Mouse (Mus musculus): ENCODE measurements around the gene Fcer1a. TPM values are rescaled to one million over a fixed set of nuclear protein-coding genes. Genes with fewer than 3 reads are reported as not detected.
"Not testable (repeated sequence)": the region's sequence is repeated elsewhere in the genome, so short reads cannot be mapped to it uniquely, and the experiment has no call there.

Gene Fcer1a
- polyA plus RNA-seq (2015; fragmentation: Nextera tagmentation; extraction: Ambion mirVana): 0.27 and 0.31 TPM in 2 replicates

- Histone ChIP-seq H3K4me3 (replicated peaks; ENCODE audit: low read length) (no peak within 1 kb of the TSS), H3K27me3 (ENCODE audit: control insufficient read depth, insufficient read depth, low read length) (no peaks in the 10 kb centered on the region), H3K27ac (ENCODE audit: low read length) (no peak within 1 kb of the TSS), H3K4me1 (ENCODE audit: control insufficient read depth, insufficient read depth, low read length) (no peaks in the 10 kb centered on the region), H3K4me2 (ENCODE audit: low read depth, low read length) (no peak within 1 kb of the TSS), H3K9ac (ENCODE audit: low read length) (no peak within 1 kb of the TSS), H3K9me3 (replicated peaks; ENCODE audit: control insufficient read depth, low read length) (no peaks in the 10 kb centered on the region), H3K36me3 (ENCODE audit: control insufficient read depth, insufficient read depth, low read length) (no peaks in the 10 kb centered on the region)
- ATAC-seq (ENCODE audit: insufficient read depth, low FRiP score): no peak
- 76% methylated on average over 2 of the region's 2 CpGs for WGBS
Measured at GRCm38 (mm10) chr1:173227081-173227480, at the start of gene Fcer1a. Gene Fcer1a (minus strand): TSS chr1:173227214.

GRCm38 (mm10) chr1:173265701-173266100 is 38.7 kb upstream of the Fcer1a start, which contains the start of gene Olfr418:
Gene Olfr418 (plus strand): TSS chr1:173266001.
- Histone ChIP-seq H3K27ac (ENCODE audit: low read length) (no peak within 1 kb of the TSS), H3K4me3 (replicated peaks; ENCODE audit: low read length) (no peak within 1 kb of the TSS), H3K9me3 (replicated peaks; ENCODE audit: control insufficient read depth, low read length) (no peaks in the 10 kb centered on the region), H3K27me3 (ENCODE audit: control insufficient read depth, insufficient read depth, low read length) (no peaks in the 10 kb centered on the region), H3K36me3 (ENCODE audit: control insufficient read depth, insufficient read depth, low read length) (no peaks in the 10 kb centered on the region), H3K4me2 (ENCODE audit: low read depth, low read length) (no peak within 1 kb of the TSS), H3K4me1 (ENCODE audit: control insufficient read depth, insufficient read depth, low read length) (no peaks in the 10 kb centered on the region), H3K9ac (ENCODE audit: low read length) (no peak within 1 kb of the TSS)
- no peak for ATAC-seq (ENCODE audit: insufficient read depth, low FRiP score)

- Histone ChIP-seq H3K27me3 (ENCODE audit: control insufficient read depth, insufficient read depth, low read length) (no peaks in the 10 kb centered on the region), H3K27ac (ENCODE audit: low read length) (no peak overlapping the region), H3K4me2 (ENCODE audit: low read depth, low read length) (no peak overlapping the region), H3K9me3 (replicated peaks; ENCODE audit: control insufficient read depth, low read length) (no peaks in the 10 kb centered on the region), H3K36me3 (ENCODE audit: control insufficient read depth, insufficient read depth, low read length) (no peaks in the 10 kb centered on the region), H3K4me3 (replicated peaks; ENCODE audit: low read length) (no peak overlapping the region), H3K9ac (ENCODE audit: low read length) (no peak overlapping the region), H3K4me1 (ENCODE audit: control insufficient read depth, insufficient read depth, low read length) (no peaks in the 10 kb centered on the region)
- no peak for ATAC-seq (ENCODE audit: insufficient read depth, low FRiP score)
- WGBS: 82% methylated on average over 3 of the region's 3 CpGs
Measured at GRCm38 (mm10) chr1:173249888-173250287, 22.9 kb upstream of the Fcer1a start.

GRCm38 (mm10) chr1:173237004-173237403 is 10.0 kb upstream of the Fcer1a start:
- H3K4me1 ChIP-seq (ENCODE audit: control insufficient read depth, insufficient read depth, low read length); H3K27me3 ChIP-seq (ENCODE audit: control insufficient read depth, insufficient read depth, low read length); H3K27ac ChIP-seq (ENCODE audit: low read length); H3K9me3 ChIP-seq (replicated peaks; ENCODE audit: control insufficient read depth, low read length); H3K4me3 ChIP-seq (replicated peaks; ENCODE audit: low read length); ATAC-seq (ENCODE audit: insufficient read depth, low FRiP score); H3K36me3 ChIP-seq (ENCODE audit: control insufficient read depth, insufficient read depth, low read length); H3K9ac ChIP-seq (ENCODE audit: low read length); H3K4me2 ChIP-seq (ENCODE audit: low read depth, low read length): not testable (repeated sequence)
- WGBS: 66% methylated on average over 1 of the region's 1 CpGs

GRCm38 (mm10) chr1:173216481-173216880 is 10.5 kb downstream of the Fcer1a start:
- Histone ChIP-seq H3K4me2 (ENCODE audit: low read depth, low read length) (no peak overlapping the region), H3K4me1 (ENCODE audit: control insufficient read depth, insufficient read depth, low read length) (no peaks in the 10 kb centered on the region), H3K4me3 (replicated peaks; ENCODE audit: low read length) (no peak overlapping the region), H3K27me3 (ENCODE audit: control insufficient read depth, insufficient read depth, low read length) (no peaks in the 10 kb centered on the region), H3K9me3 (replicated peaks; ENCODE audit: control insufficient read depth, low read length) (no peaks in the 10 kb centered on the region), H3K9ac (ENCODE audit: low read length) (no peak overlapping the region), H3K27ac (ENCODE audit: low read length) (no peak overlapping the region), H3K36me3 (ENCODE audit: control insufficient read depth, insufficient read depth, low read length) (no peaks in the 10 kb centered on the region)
- ATAC-seq (ENCODE audit: insufficient read depth, low FRiP score): no peak
- WGBS: 84% methylated on average over 3 of the region's 3 CpGs

GRCm38 (mm10) chr1:173212092-173212491 is 14.9 kb downstream of the Fcer1a start, which contains the start of gene Olfr1404:
Gene Olfr1404 (plus strand): TSS chr1:173212392.
- no peak within 1 kb of the TSS for H3K27ac ChIP-seq (ENCODE audit: low read length)
- H3K4me2 ChIP-seq (ENCODE audit: low read depth, low read length): no peak within 1 kb of the TSS
- no peak for ATAC-seq (ENCODE audit: insufficient read depth, low FRiP score)
- no peaks in the 10 kb centered on the region for H3K4me1 ChIP-seq (ENCODE audit: control insufficient read depth, insufficient read depth, low read length)
- 60% methylated on average over 5 of the region's 5 CpGs for WGBS
- H3K27me3 ChIP-seq (ENCODE audit: control insufficient read depth, insufficient read depth, low read length): no peaks in the 10 kb centered on the region
- H3K4me3 ChIP-seq (replicated peaks; ENCODE audit: low read length): no peak within 1 kb of the TSS
- peaks cover 4% of the 10 kb centered on the region; the same call in 1 of the 2 replicates for H3K9me3 ChIP-seq (replicated peaks; ENCODE audit: control insufficient read depth, low read length)
- no peaks in the 10 kb centered on the region for H3K36me3 ChIP-seq (ENCODE audit: control insufficient read depth, insufficient read depth, low read length)
- H3K9ac ChIP-seq (ENCODE audit: low read length): no peak within 1 kb of the TSS

- Histone ChIP-seq H3K4me2 (ENCODE audit: low read depth, low read length) (no peak within 1 kb of the TSS), H3K9me3 (replicated peaks; ENCODE audit: control insufficient read depth, low read length) (no peaks in the 10 kb centered on the region), H3K4me1 (ENCODE audit: control insufficient read depth, insufficient read depth, low read length) (no peaks in the 10 kb centered on the region), H3K27me3 (ENCODE audit: control insufficient read depth, insufficient read depth, low read length) (no peaks in the 10 kb centered on the region), H3K4me3 (replicated peaks; ENCODE audit: low read length) (no peak within 1 kb of the TSS), H3K9ac (ENCODE audit: low read length) (no peak within 1 kb of the TSS), H3K36me3 (ENCODE audit: control insufficient read depth, insufficient read depth, low read length) (no peaks in the 10 kb centered on the region), H3K27ac (ENCODE audit: low read length) (no peak within 1 kb of the TSS)
- no peak for ATAC-seq (ENCODE audit: insufficient read depth, low FRiP score)
- 72% methylated on average over 5 of the region's 5 CpGs for WGBS
Measured at GRCm38 (mm10) chr1:173197508-173197907, 29.5 kb downstream of the Fcer1a start, which contains the start of gene Olfr218. Gene Olfr218 (plus strand): TSS chr1:173197808.

GRCm38 (mm10) chr1:173196359-173196758 is 30.7 kb downstream of the Fcer1a start:
- Histone ChIP-seq H3K4me1 (ENCODE audit: control insufficient read depth, insufficient read depth, low read length) (no peaks in the 10 kb centered on the region), H3K4me3 (replicated peaks; ENCODE audit: low read length) (no peak overlapping the region), H3K4me2 (ENCODE audit: low read depth, low read length) (no peak overlapping the region), H3K27me3 (ENCODE audit: control insufficient read depth, insufficient read depth, low read length) (no peaks in the 10 kb centered on the region), H3K27ac (ENCODE audit: low read length) (no peak overlapping the region), H3K9me3 (replicated peaks; ENCODE audit: control insufficient read depth, low read length) (no peaks in the 10 kb centered on the region), H3K36me3 (ENCODE audit: control insufficient read depth, insufficient read depth, low read length) (no peaks in the 10 kb centered on the region), H3K9ac (ENCODE audit: low read length) (no peak overlapping the region)
- ATAC-seq (ENCODE audit: insufficient read depth, low FRiP score): no peak
- 80% methylated on average over 2 of the region's 2 CpGs for WGBS

GRCm38 (mm10) chr1:173192059-173192458 is 35.0 kb downstream of the Fcer1a start:
- no peak for ATAC-seq (ENCODE audit: insufficient read depth, low FRiP score)
- Histone ChIP-seq H3K4me1 (ENCODE audit: control insufficient read depth, insufficient read depth, low read length) (no peaks in the 10 kb centered on the region), H3K4me2 (ENCODE audit: low read depth, low read length) (no peak overlapping the region), H3K4me3 (replicated peaks; ENCODE audit: low read length) (no peak overlapping the region), H3K9ac (ENCODE audit: low read length) (no peak overlapping the region), H3K36me3 (ENCODE audit: control insufficient read depth, insufficient read depth, low read length) (no peaks in the 10 kb centered on the region), H3K27ac (ENCODE audit: low read length) (no peak overlapping the region), H3K27me3 (ENCODE audit: control insufficient read depth, insufficient read depth, low read length) (no peaks in the 10 kb centered on the region), H3K9me3 (replicated peaks; ENCODE audit: control insufficient read depth, low read length) (no peaks in the 10 kb centered on the region)
- WGBS: 61% methylated on average over 3 of the region's 3 CpGs

GRCm38 (mm10) chr1:173190540-173190939 is 36.5 kb downstream of the Fcer1a start, which contains the start of gene Olfr1406:
Gene Olfr1406 (minus strand): TSS chr1:173190640.
- Histone ChIP-seq H3K4me3 (replicated peaks; ENCODE audit: low read length) (no peak within 1 kb of the TSS), H3K27me3 (ENCODE audit: control insufficient read depth, insufficient read depth, low read length) (no peaks in the 10 kb centered on the region), H3K4me2 (ENCODE audit: low read depth, low read length) (no peak within 1 kb of the TSS), H3K9ac (ENCODE audit: low read length) (no peak within 1 kb of the TSS), H3K9me3 (replicated peaks; ENCODE audit: control insufficient read depth, low read length) (no peaks in the 10 kb centered on the region), H3K4me1 (ENCODE audit: control insufficient read depth, insufficient read depth, low read length) (no peaks in the 10 kb centered on the region), H3K36me3 (ENCODE audit: control insufficient read depth, insufficient read depth, low read length) (no peaks in the 10 kb centered on the region), H3K27ac (ENCODE audit: low read length) (no peak within 1 kb of the TSS)
- 61% methylated on average over 3 of the region's 3 CpGs for WGBS
- no peak for ATAC-seq (ENCODE audit: insufficient read depth, low FRiP score)

Measured in stomach, embryonic 16.5 days (tissue).